Mouse (Mus musculus): ENCODE measurements around the gene Hcls1. TPM values are rescaled to one million over a fixed set of nuclear protein-coding genes. Genes with fewer than 3 reads are reported as not detected.

The Hcls1 gene
- polyA plus RNA-seq, 1 experiment = 114 TPM

- Histone ChIP-seq H3K36me3 (ENCODE audit: control insufficient read depth, insufficient read depth, low read length) (peaks cover 26% of the 10 kb centered on the region), H3K27me3 (ENCODE audit: control insufficient read depth, insufficient read depth, low read length) (no peaks in the 10 kb centered on the region), H3K4me3 (ENCODE audit: extremely low read depth, insufficient read depth, insufficient read length) (no peak overlapping the region), H3K27ac (ENCODE audit: insufficient read depth, low read length) (no peak overlapping the region), H3K4me1 (ENCODE audit: control insufficient read depth, insufficient read depth, insufficient read length) (no peaks in the 10 kb centered on the region)
- 92% methylated on average over 5 of the region's 5 CpGs for WGBS
- TF ChIP-seq POLR2A (IDR thresholded peaks at IDR 0.05; ENCODE audit: low read depth, low read length) (no peak), CTCF (IDR thresholded peaks at IDR 0.05; ENCODE audit: extremely low read depth, insufficient read depth, insufficient read length, insufficient replicate concordance) (no peak)
- no peak for DNase-seq (ENCODE audit: low read depth in 1 of 2, low spot score in 2 of 2)
Measured at GRCm38 (mm10) chr16:36903156-36903555, 31.6 kb upstream of the Hcls1 start.

- no peak overlapping the region for H3K4me3 ChIP-seq (ENCODE audit: extremely low read depth, insufficient read depth, insufficient read length)
- 0 out of 2 replicates have a peak overlapping the region, but pooled peaks have one; percentile 16 for H3K27ac ChIP-seq (ENCODE audit: insufficient read depth, low read length)
- no peaks in the 10 kb centered on the region; the same call in 1 of the 2 replicates for H3K4me1 ChIP-seq (ENCODE audit: control insufficient read depth, insufficient read depth, insufficient read length)
- no peaks in the 10 kb centered on the region for H3K27me3 ChIP-seq (ENCODE audit: control insufficient read depth, insufficient read depth, low read length)
- peaks cover 18% of the 10 kb centered on the region for H3K36me3 ChIP-seq (ENCODE audit: control insufficient read depth, insufficient read depth, low read length)
- DNase-seq (ENCODE audit: low read depth in 1 of 2, low spot score in 2 of 2) = peak in 1 of 2 experiments; percentile 23
- TF ChIP-seq POLR2A (IDR thresholded peaks at IDR 0.05; ENCODE audit: low read depth, low read length) = no peak
- no peak for TF ChIP-seq CTCF (IDR thresholded peaks at IDR 0.05; ENCODE audit: extremely low read depth, insufficient read depth, insufficient read length, insufficient replicate concordance)
- 56% methylated on average over 10 of the region's 10 CpGs for WGBS
Measured at GRCm38 (mm10) chr16:36911909-36912308, 22.9 kb upstream of the Hcls1 start.

- H3K27me3 ChIP-seq (ENCODE audit: control insufficient read depth, insufficient read depth, low read length) = no peaks in the 10 kb centered on the region
- H3K4me3 ChIP-seq (ENCODE audit: extremely low read depth, insufficient read depth, insufficient read length) = no peak overlapping the region
- 0 out of 2 replicates have a peak overlapping the region, but pooled peaks have one; percentile 16 for H3K27ac ChIP-seq (ENCODE audit: insufficient read depth, low read length)
- no peak for DNase-seq (ENCODE audit: low read depth in 1 of 2, low spot score in 2 of 2)
- no peaks in the 10 kb centered on the region; the same call in 1 of the 2 replicates for H3K4me1 ChIP-seq (ENCODE audit: control insufficient read depth, insufficient read depth, insufficient read length)
- TF ChIP-seq CTCF (IDR thresholded peaks at IDR 0.05; ENCODE audit: extremely low read depth, insufficient read depth, insufficient read length, insufficient replicate concordance) = no peak
- TF ChIP-seq POLR2A (IDR thresholded peaks at IDR 0.05; ENCODE audit: low read depth, low read length) = no peak
- peaks cover 18% of the 10 kb centered on the region for H3K36me3 ChIP-seq (ENCODE audit: control insufficient read depth, insufficient read depth, low read length)
- WGBS = 87% methylated on average over 13 of the region's 13 CpGs
Measured at GRCm38 (mm10) chr16:36912311-36912710, 22.5 kb upstream of the Hcls1 start.

- TF ChIP-seq POLR2A (IDR thresholded peaks at IDR 0.05; ENCODE audit: low read depth, low read length) (no peak), CTCF (IDR thresholded peaks at IDR 0.05; ENCODE audit: extremely low read depth, insufficient read depth, insufficient read length, insufficient replicate concordance) (no peak)
Measured at GRCm38 (mm10) chr16:36914195-36914594, 20.6 kb upstream of the Hcls1 start.

GRCm38 (mm10) chr16:36918505-36918904 lies 16.3 kb upstream of the Hcls1 start:
- TF ChIP-seq POLR2A (IDR thresholded peaks at IDR 0.05; ENCODE audit: low read depth, low read length) = no peak
- no peak for TF ChIP-seq CTCF (IDR thresholded peaks at IDR 0.05; ENCODE audit: extremely low read depth, insufficient read depth, insufficient read length, insufficient replicate concordance)
- Histone ChIP-seq H3K36me3 (ENCODE audit: control insufficient read depth, insufficient read depth, low read length) (peaks cover 20% of the 10 kb centered on the region), H3K27ac (ENCODE audit: insufficient read depth, low read length) (no peak overlapping the region), H3K27me3 (ENCODE audit: control insufficient read depth, insufficient read depth, low read length) (no peaks in the 10 kb centered on the region), H3K4me1 (ENCODE audit: control insufficient read depth, insufficient read depth, insufficient read length) (no peaks in the 10 kb centered on the region; the same call in 1 of the 2 replicates), H3K4me3 (ENCODE audit: extremely low read depth, insufficient read depth, insufficient read length) (no peak overlapping the region)
- DNase-seq (ENCODE audit: low read depth in 1 of 2, low spot score in 2 of 2) = no peak
- 96% methylated on average over 10 of the region's 10 CpGs for WGBS

More at GRCm38 (mm10) chr16:36914195-36914594, 20.6 kb upstream of the Hcls1 start:
- no peaks in the 10 kb centered on the region; the same call in 1 of the 2 replicates for H3K4me1 ChIP-seq (ENCODE audit: control insufficient read depth, insufficient read depth, insufficient read length)
- H3K4me3 ChIP-seq (ENCODE audit: extremely low read depth, insufficient read depth, insufficient read length) = no peak overlapping the region
- DNase-seq (ENCODE audit: low read depth in 1 of 2, low spot score in 2 of 2) = no peak
- peaks cover 21% of the 10 kb centered on the region for H3K36me3 ChIP-seq (ENCODE audit: control insufficient read depth, insufficient read depth, low read length)
- WGBS = 59% methylated on average over 5 of the region's 5 CpGs
- H3K27me3 ChIP-seq (ENCODE audit: control insufficient read depth, insufficient read depth, low read length) = no peaks in the 10 kb centered on the region
- no peak overlapping the region for H3K27ac ChIP-seq (ENCODE audit: insufficient read depth, low read length)

- H3K36me3 ChIP-seq (ENCODE audit: control insufficient read depth, insufficient read depth, low read length) = peaks cover 21% of the 10 kb centered on the region
- TF ChIP-seq CTCF (IDR thresholded peaks at IDR 0.05; ENCODE audit: extremely low read depth, insufficient read depth, insufficient read length, insufficient replicate concordance) (no peak), POLR2A (IDR thresholded peaks at IDR 0.05; ENCODE audit: low read depth, low read length) (no peak)
- no peak for DNase-seq (ENCODE audit: low read depth in 1 of 2, low spot score in 2 of 2)
- H3K27ac ChIP-seq (ENCODE audit: insufficient read depth, low read length) = no peak overlapping the region
- no peaks in the 10 kb centered on the region for H3K27me3 ChIP-seq (ENCODE audit: control insufficient read depth, insufficient read depth, low read length)
- no peaks in the 10 kb centered on the region; the same call in 1 of the 2 replicates for H3K4me1 ChIP-seq (ENCODE audit: control insufficient read depth, insufficient read depth, insufficient read length)
- no peak overlapping the region for H3K4me3 ChIP-seq (ENCODE audit: extremely low read depth, insufficient read depth, insufficient read length)
- 28% methylated on average over 3 of the region's 3 CpGs for WGBS
Measured at GRCm38 (mm10) chr16:36920410-36920809, 14.4 kb upstream of the Hcls1 start.

- no peak for TF ChIP-seq POLR2A (IDR thresholded peaks at IDR 0.05; ENCODE audit: low read depth, low read length)
- TF ChIP-seq CTCF (IDR thresholded peaks at IDR 0.05; ENCODE audit: extremely low read depth, insufficient read depth, insufficient read length, insufficient replicate concordance) = no peak
- Histone ChIP-seq H3K27me3 (ENCODE audit: control insufficient read depth, insufficient read depth, low read length) (no peaks in the 10 kb centered on the region), H3K36me3 (ENCODE audit: control insufficient read depth, insufficient read depth, low read length) (peaks cover 22% of the 10 kb centered on the region), H3K27ac (ENCODE audit: insufficient read depth, low read length) (no peak overlapping the region), H3K4me1 (ENCODE audit: control insufficient read depth, insufficient read depth, insufficient read length) (no peaks in the 10 kb centered on the region; the same call in 1 of the 2 replicates), H3K4me3 (ENCODE audit: extremely low read depth, insufficient read depth, insufficient read length) (no peak overlapping the region)
- DNase-seq (ENCODE audit: low read depth in 1 of 2, low spot score in 2 of 2) = no peak
- WGBS = 90% methylated on average over 8 of the region's 8 CpGs
Measured at GRCm38 (mm10) chr16:36921067-36921613, 13.6 kb upstream of the Hcls1 start.
